Mouse (Mus musculus) midbrain, embryonic 12.5 days (tissue): ENCODE results near the gene Gm4631. TPM values are rescaled to one million over a fixed set of nuclear protein-coding genes. Genes with fewer than 3 reads are reported as not detected.
"Not testable (repeated sequence)": the region's sequence is repeated elsewhere in the genome, so short reads cannot be mapped to it uniquely, and the experiment has no call there.

Experiments used
- ATAC-seq: fragments of 200-750 bp; cut with Nextera tagmentation; 2 replicates; pipeline ENCODE4 v1.8.0; 2017; ENCODE audit warnings: low read depth, moderate TSS enrichment, moderate library complexity; ENCODE audit not compliant: low FRiP score
- H3K27ac ChIP-seq: fragments of 300-500 bp; sonication (generic); replicated peaks from 2 replicates; pipeline ENCODE4 v1.5.1; 2016; ENCODE audit warnings: mild to moderate bottlenecking
- H3K27me3 ChIP-seq: fragments of 300-500 bp; sonication (generic); 2 replicates; pipeline ENCODE4 v1.6.1; 2016; ENCODE audit warnings: mild to moderate bottlenecking
- H3K36me3 ChIP-seq: fragments of 300-500 bp; sonication (generic); 2 replicates; pipeline ENCODE4 v1.6.1; 2016
- H3K4me1 ChIP-seq: fragments of 300-500 bp; sonication (generic); 2 replicates; pipeline ENCODE4 v1.6.1; 2016
- H3K4me2 ChIP-seq: fragments of 300-500 bp; sonication (generic); replicated peaks from 2 replicates; pipeline ENCODE4 v1.6.1; 2016; ENCODE audit warnings: mild to moderate bottlenecking, moderate library complexity
- H3K4me3 ChIP-seq: fragments of 300-500 bp; sonication (generic); 2 replicates; pipeline ENCODE4 v1.5.1; 2016; ENCODE audit warnings: mild to moderate bottlenecking
- H3K9ac ChIP-seq: fragments of 300-500 bp; sonication (generic); replicated peaks from 2 replicates; pipeline ENCODE4 v1.6.1; 2016; ENCODE audit warnings: mild to moderate bottlenecking, moderate library complexity
- H3K9me3 ChIP-seq: fragments of 300-500 bp; sonication (generic); 2 replicates; pipeline ENCODE4 v1.6.1; 2016; ENCODE audit warnings: mild to moderate bottlenecking
- WGBS: fragments of 180-500 bp; shearing (Covaris S2); methylation state at CpG from one replicate; pipeline ENCODE4 v1.1.7; 2016; 5-methylcytosine and 5-hydroxymethylcytosine counted together
- polyA plus RNA-seq: library from polyadenylated mRNA; unstranded; fragments of >200 nt; fragmentation: Nextera tagmentation; extraction: Ambion mirVana; gene quantifications from 2 replicates; pipeline ENCODE4 v1.2.1, GENCODE M21; 2016

The Gm4631 gene
- polyA plus RNA-seq: 19.2 and 20.1 TPM in 2 replicates

DNA sequence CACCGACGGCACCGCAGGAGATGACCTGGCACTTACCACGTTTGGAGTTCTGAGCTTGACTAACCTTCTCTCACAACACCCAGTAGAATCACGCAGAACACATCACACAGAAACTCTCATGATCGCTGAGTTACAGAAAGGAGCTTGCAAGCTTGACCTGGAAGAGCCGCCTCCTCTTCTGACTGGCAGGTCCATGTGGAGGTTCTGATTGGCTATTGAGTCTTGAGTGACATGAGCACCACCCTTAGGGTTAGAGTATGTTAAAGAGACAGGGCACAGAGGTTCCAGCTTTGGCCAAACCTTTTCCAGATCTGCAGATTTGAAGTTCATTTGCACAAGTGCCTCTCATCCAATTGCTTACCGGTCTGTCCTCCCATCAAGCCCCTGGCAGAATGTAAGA is at the start of gene Gm4631:
Gm4631 (minus strand) TSS at position 101 of the 400 bp plus-strand sequence.
- H3K9ac ChIP-seq, H3K4me2 ChIP-seq, H3K27ac ChIP-seq, H3K36me3 ChIP-seq, H3K9me3 ChIP-seq, ATAC-seq, H3K4me3 ChIP-seq, H3K4me1 ChIP-seq, H3K27me3 ChIP-seq: not testable (repeated sequence)
- WGBS: no CpG with 5 or more reads among the region's 8 CpGs

DNA sequence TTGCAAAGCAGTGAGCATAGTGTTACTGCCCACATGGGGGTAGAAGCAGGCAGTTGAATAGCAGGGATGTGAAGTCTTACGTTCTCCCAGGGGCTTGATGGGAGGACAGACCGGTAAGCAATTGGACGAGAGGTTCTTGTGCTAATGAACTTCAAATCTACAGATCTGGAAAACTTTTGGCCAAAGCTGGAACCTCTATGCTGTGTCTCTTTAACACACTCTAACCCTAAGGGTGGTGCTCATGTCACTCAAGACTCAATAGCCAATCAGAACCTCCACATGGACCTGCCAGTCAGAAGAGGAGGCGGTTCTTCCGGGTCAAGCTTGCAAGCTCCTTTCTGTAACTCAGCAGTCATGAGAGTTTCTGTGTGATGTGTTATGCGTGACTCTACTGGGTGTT is 34.1 kb upstream of the Gm4631 start, which contains the start of gene Zfp968:
Zfp968 (plus strand) TSS at position 301 of the 400 bp plus-strand sequence.
- H3K4me2 ChIP-seq, H3K9me3 ChIP-seq, H3K9ac ChIP-seq, ATAC-seq, H3K4me1 ChIP-seq, H3K4me3 ChIP-seq, H3K27me3 ChIP-seq, H3K36me3 ChIP-seq, H3K27ac ChIP-seq: not testable (repeated sequence)
- no CpG with 5 or more reads among the region's 6 CpGs for WGBS

GRCm38 (mm10) chr2:175274825-175275224 is 63.2 kb downstream of the Gm4631 start, which contains the start of gene Gm14440:
Gene Gm14440, plus strand, starts transcription at chr2:175275125.
- WGBS: no CpG with 5 or more reads among the region's 6 CpGs
- not testable (repeated sequence) for H3K27me3 ChIP-seq, H3K9me3 ChIP-seq, H3K4me2 ChIP-seq, ATAC-seq, H3K4me3 ChIP-seq, H3K9ac ChIP-seq, H3K27ac ChIP-seq, H3K4me1 ChIP-seq, H3K36me3 ChIP-seq

Other genes with a start within 250 kb of the Gm4631 start
- 4.0 and 5.5 TPM in 2 replicates for gene Gm14399, start 196.2 kb downstream of the Gm4631 start, polyA plus RNA-seq
- 0.83 and 0.92 TPM in 2 replicates for gene Gm14443, start 162.3 kb downstream of the Gm4631 start, polyA plus RNA-seq
- gene Gm14391, start 131.3 kb downstream of the Gm4631 start, polyA plus RNA-seq: 5.8 and 5.9 TPM in 2 replicates
- 4.7 and 5.7 TPM in 2 replicates for gene Gm14440, start 63.1 kb downstream of the Gm4631 start, polyA plus RNA-seq
- gene Zfp968, start 34.2 kb upstream of the Gm4631 start, polyA plus RNA-seq: 5.9 and 6.8 TPM in 2 replicates
- 7.4 and 16.6 TPM in 2 replicates for gene Gm4724, start 97.6 kb upstream of the Gm4631 start, polyA plus RNA-seq
- gene Zfp965, start 131.8 kb upstream of the Gm4631 start, polyA plus RNA-seq: 6.5 and 7.9 TPM in 2 replicates